Mouse (Mus musculus): ENCODE measurements around the gene Pcyt1a. TPM values are rescaled to one million over a fixed set of nuclear protein-coding genes. Genes with fewer than 3 reads are reported as not detected.

The Pcyt1a gene
- total and polyA plus RNA-seq, 3 experiments, result 36.9 to 53.7 TPM; not detected in 1

DNA sequence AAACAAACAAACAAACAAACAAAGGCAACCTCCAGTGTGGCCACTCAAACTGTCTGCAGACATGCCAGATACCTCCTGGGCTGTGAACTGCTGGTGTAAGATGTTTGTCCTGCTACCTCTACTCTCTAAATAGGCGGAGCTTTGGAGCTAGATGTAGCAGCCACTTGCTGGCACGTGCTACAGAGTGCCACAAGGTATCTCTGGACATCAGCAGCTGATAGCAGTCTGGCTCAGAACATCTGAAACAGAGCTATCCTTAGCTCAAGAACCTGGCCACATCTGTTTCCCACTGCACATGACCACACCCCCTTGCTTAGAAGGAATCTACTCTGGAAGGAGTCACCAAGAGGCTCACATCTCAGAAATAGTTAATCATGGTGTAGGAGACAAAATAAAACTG, 54.5 kb downstream of the Pcyt1a start:
- H3K79me2 ChIP-seq (ENCODE audit: control insufficient read depth, insufficient read depth, low read length, poor library complexity), result no peaks in the 10 kb centered on the region; the same call in 1 of the 2 replicates
- H3K27me3 ChIP-seq (ENCODE audit: control insufficient read depth in 1 of 2, insufficient read depth in 2 of 2, low read length in 2 of 2), result no peaks in the 10 kb centered on the region
- peaks cover 2 to 16% of the 10 kb centered on the region in 2 experiments; a peak in 3 of 4 replicates for H3K4me1 ChIP-seq (ENCODE audit: control insufficient read depth in 1 of 2, insufficient read depth in 2 of 2, low read length in 2 of 2)
- no peak overlapping the region for H3K9ac ChIP-seq (ENCODE audit: control insufficient read depth, low read depth, low read length, poor library complexity, severe bottlenecking)
- no peaks in the 10 kb centered on the region for H3K9me3 ChIP-seq (replicated peaks; ENCODE audit: insufficient read depth, low read length)
- DNase-seq (ENCODE audit: low read depth, low spot score), result no peak
- TF ChIP-seq TAL1 (IDR thresholded peaks at IDR 0.05; ENCODE audit: low read length) (no peak), NELFE (IDR thresholded peaks at IDR 0.05; ENCODE audit: low read depth, low read length) (no peak), ZNF384 (IDR thresholded peaks at IDR 0.05; ENCODE audit: low read depth, low read length) (no peak), TCF12 (IDR thresholded peaks at IDR 0.05; ENCODE audit: low read depth, low read length) (no peak), MAZ (IDR thresholded peaks at IDR 0.05; ENCODE audit: low read depth, low read length) (no peak), USF1 (IDR thresholded peaks at IDR 0.05; ENCODE audit: low read depth, low read length) (no peak), MAX (IDR thresholded peaks at IDR 0.05; ENCODE audit: low read length) (0 out of 2 replicates have a peak, but pooled peaks have one; percentile 18), GABPA (IDR thresholded peaks at IDR 0.05; ENCODE audit: low read depth, low read length) (no peak), HCFC1 (IDR thresholded peaks at IDR 0.05; ENCODE audit: low read depth, low read length) (no peak), CHD1 (IDR thresholded peaks at IDR 0.05; ENCODE audit: low read depth, low read length) (no peak), KAT2A (conservative IDR thresholded peaks at IDR 0.05; ENCODE audit: low read depth, low read length) (no peak), JUND (IDR thresholded peaks at IDR 0.05; ENCODE audit: low read depth, low read length) (no peak), CTCF (IDR thresholded peaks at IDR 0.05 in 2 of 3, conservative IDR thresholded peaks at IDR 0.05 in 1 of 3; ENCODE audit: control insufficient read depth in 1 of 3, insufficient read depth in 1 of 3, low read depth in 2 of 3, low read length in 3 of 3, poor library complexity in 1 of 3, severe bottlenecking in 1 of 3) (no peak), BHLHE40 (IDR thresholded peaks at IDR 0.05; ENCODE audit: borderline replicate concordance, low read depth, low read length) (peak; percentile 43; the same call in 1 of the 2 replicates), POLR2AphosphoS2 (IDR thresholded peaks at IDR 0.05; ENCODE audit: low read length) (no peak)
- H3K27ac ChIP-seq (ENCODE audit: control insufficient read depth, low read depth, low read length), result no peak overlapping the region
- no peak overlapping the region for H3K4me3 ChIP-seq (ENCODE audit: control insufficient read depth in 1 of 2, insufficient read depth in 1 of 2, low read depth in 2 of 2, low read length in 2 of 2)
- H3K36me3 ChIP-seq (ENCODE audit: control insufficient read depth in 1 of 2, insufficient read depth in 2 of 2, low read length in 2 of 2), result peaks cover 0 to 9% of the 10 kb centered on the region in 2 experiments; a peak in 2 of 4 replicates

DNA sequence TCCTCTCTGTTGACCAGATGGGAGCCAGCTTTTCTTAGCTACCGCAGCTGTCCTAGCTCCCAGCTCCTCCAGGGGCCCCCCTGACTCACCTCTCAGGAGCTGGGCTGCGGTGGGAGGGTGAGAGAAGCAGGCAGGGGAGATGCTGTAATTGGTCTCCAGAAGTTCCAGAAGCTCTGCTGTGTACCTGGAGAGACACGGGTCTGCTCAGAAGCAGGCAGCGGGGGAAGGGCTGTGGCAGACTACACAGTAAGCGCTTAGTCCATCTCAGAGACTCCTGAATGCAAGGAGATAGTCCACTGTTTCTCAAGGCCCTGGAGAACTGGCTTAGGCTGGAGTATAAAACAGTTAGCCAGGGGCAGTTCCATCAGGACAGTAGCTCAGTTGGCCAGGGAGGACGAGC, 55.3 kb downstream of the Pcyt1a start:
- no peak for DNase-seq (ENCODE audit: low read depth, low spot score)
- Histone ChIP-seq H3K79me2 (ENCODE audit: control insufficient read depth, insufficient read depth, low read length, poor library complexity) (no peaks in the 10 kb centered on the region; the same call in 1 of the 2 replicates), H3K4me3 (ENCODE audit: control insufficient read depth in 1 of 2, insufficient read depth in 1 of 2, low read depth in 2 of 2, low read length in 2 of 2) (no peak overlapping the region), H3K4me1 (ENCODE audit: control insufficient read depth in 1 of 2, insufficient read depth in 2 of 2, low read length in 2 of 2) (peaks cover 2 to 16% of the 10 kb centered on the region in 2 experiments; a peak in 3 of 4 replicates), H3K9me3 (replicated peaks; ENCODE audit: insufficient read depth, low read length) (no peaks in the 10 kb centered on the region), H3K36me3 (ENCODE audit: control insufficient read depth in 1 of 2, insufficient read depth in 2 of 2, low read length in 2 of 2) (peaks cover 0 to 9% of the 10 kb centered on the region in 2 experiments; a peak in 2 of 4 replicates), H3K27ac (ENCODE audit: control insufficient read depth, low read depth, low read length) (no peak overlapping the region), H3K9ac (ENCODE audit: control insufficient read depth, low read depth, low read length, poor library complexity, severe bottlenecking) (no peak overlapping the region), H3K27me3 (ENCODE audit: control insufficient read depth in 1 of 2, insufficient read depth in 2 of 2, low read length in 2 of 2) (no peaks in the 10 kb centered on the region)
- no peak for TF ChIP-seq CTCF (IDR thresholded peaks at IDR 0.05 in 2 of 3, conservative IDR thresholded peaks at IDR 0.05 in 1 of 3; ENCODE audit: control insufficient read depth in 1 of 3, insufficient read depth in 1 of 3, low read depth in 2 of 3, low read length in 3 of 3, poor library complexity in 1 of 3, severe bottlenecking in 1 of 3)
- no peak for TF ChIP-seq MYC (IDR thresholded peaks at IDR 0.05; ENCODE audit: low read depth, low read length)
- TF ChIP-seq RCOR1 (IDR thresholded peaks at IDR 0.05; ENCODE audit: low read depth, low read length), result no peak
- TF ChIP-seq CHD2 (IDR thresholded peaks at IDR 0.05; ENCODE audit: low read length), result no peak
- no peak for TF ChIP-seq TBP (IDR thresholded peaks at IDR 0.05; ENCODE audit: low read depth, low read length)
- no peak for TF ChIP-seq ZC3H11A (IDR thresholded peaks at IDR 0.05; ENCODE audit: low read depth, low read length)
- no peak for TF ChIP-seq USF1 (IDR thresholded peaks at IDR 0.05; ENCODE audit: low read depth, low read length)
- TF ChIP-seq GATA1 (IDR thresholded peaks at IDR 0.05; ENCODE audit: low read depth, low read length), result no peak
- no peak for TF ChIP-seq UBTF (IDR thresholded peaks at IDR 0.05; ENCODE audit: borderline replicate concordance, insufficient read depth, low read depth, low read length)
- no peak for TF ChIP-seq ZMIZ1 (IDR thresholded peaks at IDR 0.05; ENCODE audit: low read depth, low read length)
- no peak for TF ChIP-seq MAX (IDR thresholded peaks at IDR 0.05; ENCODE audit: low read length)
- TF ChIP-seq TCF12 (IDR thresholded peaks at IDR 0.05; ENCODE audit: low read depth, low read length), result no peak
- no peak for TF ChIP-seq KAT2A (conservative IDR thresholded peaks at IDR 0.05; ENCODE audit: low read depth, low read length)
- no peak for TF ChIP-seq NELFE (IDR thresholded peaks at IDR 0.05; ENCODE audit: low read depth, low read length)

Measured in MEL (cell line).